Comparison of ENCODE assay signal across 29 mouse cellular contexts in the genomic region with DNA sequence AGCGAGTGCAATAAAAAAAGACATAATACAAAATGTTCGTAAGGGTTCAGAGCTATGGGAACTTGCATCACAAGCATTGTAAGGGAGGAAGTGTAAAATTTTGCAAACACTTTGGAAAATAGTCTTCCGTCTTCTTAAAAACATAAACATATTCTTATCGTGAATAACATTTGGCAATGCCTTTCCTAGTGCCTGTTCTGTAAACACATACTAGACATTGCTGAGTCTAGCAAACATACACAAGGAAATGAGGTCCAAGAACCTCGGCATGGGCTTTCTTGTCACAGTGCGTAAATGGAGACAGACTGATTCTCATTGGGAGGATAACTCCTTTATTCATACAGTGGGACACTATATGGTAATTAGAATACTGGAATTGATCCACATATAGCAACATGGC. TPM values are rescaled to one million over a fixed set of nuclear protein-coding genes. Genes with fewer than 3 reads are reported as not detected.
A peak's percentile ranks its signal among the peaks of the same experiment; 100 is the strongest.
DNase-seq lines count a peak whose midpoint lies in the region; ATAC-seq and TF ChIP-seq lines count a peak whose summit lies in the region.
"Had no signal": no experiment of that assay in that cellular context is flagged by ENCODE, and none has a peak within 500 bp of the region (broad histone marks: within the 10 kb centered on the region; RNA-seq: fewer than 3 reads in every experiment).

No protein-coding gene starts in this region.

- peak; percentile 88 for TF ChIP-seq EP300 in lung, postnatal 0 days (IDR thresholded peaks at IDR 0.05)

- no peaks in the 10 kb centered on the region for H3K4me1 ChIP-seq in liver, adult 2 months (ENCODE audit: control insufficient read depth, insufficient read depth, low read length)
- no peaks in the 10 kb centered on the region for H3K4me1 ChIP-seq in liver, embryonic 11.5 days (replicated peaks; ENCODE audit: control insufficient read depth, insufficient read depth, low read length)
- H3K4me1 ChIP-seq in lung, embryonic 15.5 days, result peaks cover 4% of the 10 kb centered on the region; the same call in 1 of the 2 replicates
- H3K4me1 ChIP-seq in lung, adult 2 months (ENCODE audit: control insufficient read depth, insufficient read depth, low read length), result no peaks in the 10 kb centered on the region
- no peaks in the 10 kb centered on the region for H3K4me1 ChIP-seq in lung, postnatal 0 days (ENCODE audit: insufficient read depth, low read depth, low read length)
- H3K4me1 ChIP-seq: embryonic facial prominence, embryonic 10.5 days; embryonic facial prominence, embryonic 12.5 days; forebrain, embryonic 13.5 days had no signal

- WGBS in liver, adult 2 months, result 72% methylated on average over 6 of the region's 6 CpGs
- 80% methylated on average over 6 of the region's 6 CpGs for WGBS in liver, embryonic 11.5 days
- WGBS in lung, embryonic 15.5 days, result 39% methylated on average over 6 of the region's 6 CpGs
- 39% methylated on average over 6 of the region's 6 CpGs for WGBS in lung, adult 2 months
- WGBS in lung, postnatal 0 days, result 37% methylated on average over 6 of the region's 6 CpGs

- no peak overlapping the region for H3K4me2 ChIP-seq in liver, embryonic 11.5 days
- no peak overlapping the region for H3K4me2 ChIP-seq in lung, embryonic 15.5 days
- H3K4me2 ChIP-seq in lung, postnatal 0 days (replicated peaks; ENCODE audit: low read depth, low read length), result 0 out of 2 replicates have a peak overlapping the region, but pooled peaks have one; percentile 5
- H3K4me2 ChIP-seq: embryonic facial prominence, embryonic 12.5 days; forebrain, embryonic 13.5 days had no signal

- H3K9me3 ChIP-seq in liver, embryonic 11.5 days (ENCODE audit: control insufficient read depth, low read length), result no peaks in the 10 kb centered on the region
- H3K9me3 ChIP-seq in lung, embryonic 15.5 days, result no peaks in the 10 kb centered on the region
- H3K9me3 ChIP-seq in lung, postnatal 0 days (ENCODE audit: low read length), result no peaks in the 10 kb centered on the region
- H3K9me3 ChIP-seq: embryonic facial prominence, embryonic 10.5 days; embryonic facial prominence, embryonic 12.5 days; forebrain, embryonic 13.5 days had no signal

- no peak overlapping the region for H3K9ac ChIP-seq in liver, adult 2 months (ENCODE audit: low read depth, low read length)
- no peak overlapping the region for H3K9ac ChIP-seq in liver, embryonic 11.5 days (ENCODE audit: low read depth, low read length)
- H3K9ac ChIP-seq in lung, embryonic 15.5 days, result no peak overlapping the region
- no peak overlapping the region for H3K9ac ChIP-seq in lung, postnatal 0 days (replicated peaks; ENCODE audit: low read depth)
- H3K9ac ChIP-seq: embryonic facial prominence, embryonic 12.5 days; forebrain, embryonic 13.5 days had no signal

- no peak for TF ChIP-seq CTCF in liver, adult 2 months (IDR thresholded peaks at IDR 0.05; ENCODE audit: low read depth, low read length)
- TF ChIP-seq CTCF in lung, adult 2 months (IDR thresholded peaks at IDR 0.05; ENCODE audit: insufficient read depth, low read length), result no peak
- no peak for TF ChIP-seq CTCF in lung, postnatal 0 days (IDR thresholded peaks at IDR 0.05)

- intact Hi-C loops in left cerebral cortex, postnatal 10 days (cut with DNase I), result no loop called here

- no peak for TF ChIP-seq POLR2A in liver, adult 2 months (IDR thresholded peaks at IDR 0.05; ENCODE audit: extremely low read depth, insufficient read depth, low read length)
- no peak for TF ChIP-seq POLR2A in lung, adult 2 months (IDR thresholded peaks at IDR 0.05; ENCODE audit: borderline replicate concordance, extremely low read depth, low read depth, low read length)

- ATAC-seq in liver, embryonic 11.5 days (replicated peaks; ENCODE audit: low FRiP score), result no peak
- peak; percentile 72; the same call in 1 of the 2 replicates for ATAC-seq in lung, embryonic 15.5 days (ENCODE audit: borderline replicate concordance, extremely low read depth, low FRiP score, low TSS enrichment)
- peak; percentile 62 for ATAC-seq in lung, postnatal 0 days
- ATAC-seq: activated CD4-positive, CD25-positive, alpha-beta regulatory T cell, adult 4 months; CD4-positive, CD25-positive, alpha-beta regulatory T cell, adult 4 months; forebrain, embryonic 13.5 days; Patski had no signal

- H3K79me2 ChIP-seq in liver, adult 2 months (ENCODE audit: control insufficient read depth, insufficient read depth, low read length), result no peaks in the 10 kb centered on the region

- H3K27ac ChIP-seq in liver, adult 2 months (replicated peaks; ENCODE audit: insufficient read depth, low read depth, low read length), result no peak overlapping the region
- no peak overlapping the region for H3K27ac ChIP-seq in liver, embryonic 11.5 days (ENCODE audit: low read depth, low read length)
- H3K27ac ChIP-seq in lung, embryonic 15.5 days, result no peak overlapping the region
- H3K27ac ChIP-seq in lung, postnatal 0 days (ENCODE audit: low read length), result no peak overlapping the region
- H3K27ac ChIP-seq: embryonic facial prominence, embryonic 10.5 days; embryonic facial prominence, embryonic 12.5 days; forebrain, embryonic 13.5 days had no signal

- peak; percentile 20 for DNase-seq in liver, adult 2 months (ENCODE audit: extremely low read depth, low read depth, low spot score)
- DNase-seq in liver, embryonic 11.5 days (ENCODE audit: low spot score), result no peak
- no peak for DNase-seq in lung, adult 2 months
- DNase-seq in lung, postnatal 0 days (ENCODE audit: low spot score), result peak; percentile 75
- DNase-seq in lung, postnatal 14 days, result no peak
- DNase-seq in lung, postnatal 36 days, result peak; percentile 19
- no peak for DNase-seq in left cerebral cortex, postnatal 10 days (ENCODE audit: extremely low spot score in 1 of 2, low spot score in 2 of 2)
- DNase-seq: adrenal gland, adult 8-10 months; adrenal gland, postnatal 14 days; adrenal gland, postnatal 36 days; B cell, adult 2 months; cerebellum, adult 11-12 months; cerebellum, adult 2 months; cerebellum, adult 9-10 months; cerebellum, postnatal 10 days; cerebellum, postnatal 25 days had no signal

- no peaks in the 10 kb centered on the region for H3K27me3 ChIP-seq in liver, adult 2 months (ENCODE audit: control insufficient read depth, insufficient read depth, low read length)
- no peaks in the 10 kb centered on the region for H3K27me3 ChIP-seq in liver, embryonic 11.5 days (replicated peaks; ENCODE audit: control insufficient read depth, insufficient read depth, low read length)
- H3K27me3 ChIP-seq in lung, embryonic 15.5 days, result no peaks in the 10 kb centered on the region
- no peaks in the 10 kb centered on the region for H3K27me3 ChIP-seq in lung, postnatal 0 days (replicated peaks; ENCODE audit: insufficient read depth, low read length)
- H3K27me3 ChIP-seq: CH12.LX; embryonic facial prominence, embryonic 12.5 days; forebrain, embryonic 13.5 days; Patski had no signal

- no peak overlapping the region for H3K4me3 ChIP-seq in liver, adult 2 months (ENCODE audit: insufficient read depth, low read depth, low read length)
- no peak overlapping the region for H3K4me3 ChIP-seq in liver, embryonic 11.5 days (ENCODE audit: low read depth, low read length)
- no peak overlapping the region for H3K4me3 ChIP-seq in lung, embryonic 15.5 days
- no peak overlapping the region for H3K4me3 ChIP-seq in lung, adult 2 months (replicated peaks; ENCODE audit: extremely low read depth, low read depth, low read length)
- no peak overlapping the region for H3K4me3 ChIP-seq in lung, postnatal 0 days (ENCODE audit: low read depth, low read length)
- H3K4me3 ChIP-seq: embryonic facial prominence, embryonic 10.5 days; embryonic facial prominence, embryonic 12.5 days; forebrain, embryonic 13.5 days had no signal

- no peaks in the 10 kb centered on the region for H3K36me3 ChIP-seq in liver, adult 2 months (ENCODE audit: control insufficient read depth, insufficient read depth, low read length)
- no peaks in the 10 kb centered on the region for H3K36me3 ChIP-seq in liver, embryonic 11.5 days (ENCODE audit: control insufficient read depth, insufficient read depth, low read length)
- H3K36me3 ChIP-seq in lung, embryonic 15.5 days, result no peaks in the 10 kb centered on the region
- H3K36me3 ChIP-seq in lung, postnatal 0 days (ENCODE audit: insufficient read depth, low read length), result no peaks in the 10 kb centered on the region
- H3K36me3 ChIP-seq: embryonic facial prominence, embryonic 10.5 days; embryonic facial prominence, embryonic 12.5 days; G1E had no signal

RNA-seq across cellular contexts. Expression of a gene that starts 43.0 kb away (rescaled TPM):
- total RNA-seq in liver, adult 2 months (2014; rRNA removed), result not detected in 2 replicates
- not detected in 2 replicates for polyA plus RNA-seq in liver, adult 2 months (2012; rRNA removed)
- not detected in 2 replicates for polyA plus RNA-seq in liver, embryonic 11.5 days (2014; fragmentation: Nextera tagmentation; extraction: Ambion mirVana)
- polyA plus RNA-seq in lung, embryonic 15.5 days (2015; fragmentation: Nextera tagmentation; extraction: Ambion mirVana), result not detected in 2 replicates
- not detected in 2 replicates for polyA plus RNA-seq in lung, adult 2 months (2012; rRNA removed)
- not detected in 2 replicates for polyA plus RNA-seq in lung, postnatal 0 days (2015; fragmentation: Nextera tagmentation; extraction: Ambion mirVana)
- not detected for total RNA-seq in left cerebral cortex, postnatal 10 days (2021)
- total RNA-seq: adrenal gland, adult 18-20 months; adrenal gland, adult 8-10 months; adrenal gland, postnatal 14 days; adrenal gland, postnatal 36 days; CH12.LX; G1E had no signal
- polyA plus RNA-seq: activated CD4-positive, CD25-positive, alpha-beta regulatory T cell, adult 4 months; CD4-positive, CD25-positive, alpha-beta regulatory T cell, adult 4 months; cerebellum, adult 2 months; cortical plate, adult 2 months; embryonic facial prominence, embryonic 12.5 days; embryonic facial prominence, embryonic 14.5 days; forebrain, embryonic 11.5 days; forebrain, embryonic 13.5 days; G1E; Patski had no signal

Comparison
In these comparisons a context has a peak if more than half of its experiments do, and no peak if none do; other contexts are left out.
1. DNase-seq: peak in liver, adult 2 months (single experiment), lung, postnatal 0 days (single experiment) and lung, postnatal 36 days (single experiment); none in liver, embryonic 11.5 days (single experiment), lung, adult 2 months (single experiment), lung, postnatal 14 days (single experiment) and left cerebral cortex, postnatal 10 days (0 of 2).